Mouse (Mus musculus) myocyte (in vitro differentiated cells): ENCODE data around the gene Pkdcc. TPM values are rescaled to one million over a fixed set of nuclear protein-coding genes. Genes with fewer than 3 reads are reported as not detected.

ENCODE experiments used
- H3K27me3 ChIP-seq: one replicate; pipeline ENCODE4 v1.6.1; 2011; ENCODE audit not compliant: control insufficient read depth, insufficient read depth, insufficient read length
- H3K36me3 ChIP-seq: one replicate; pipeline ENCODE4 v1.6.1; 2011; ENCODE audit not compliant: control insufficient read depth, insufficient read depth
- H3K4me2 ChIP-seq: one replicate; pipeline ENCODE4 v1.6.1; 2011; ENCODE audit warnings: low read depth, control low read depth
- H3K4me3 ChIP-seq: one replicate; pipeline ENCODE4 v1.5.1; 2011; ENCODE audit warnings: mild to moderate bottlenecking, control low read depth, moderate library complexity
- H3K79me2 ChIP-seq: one replicate; pipeline ENCODE4 v1.6.1; 2011; ENCODE audit not compliant: control insufficient read depth, insufficient read depth
- H3ac ChIP-seq: one replicate; pipeline ENCODE4 v1.6.1; 2011; ENCODE audit not compliant: control insufficient read depth, insufficient read length
- CEBPB ChIP-seq: IDR thresholded peaks from 2 replicates; pipeline ENCODE4 v1.6.1; 2011; ENCODE audit warnings: mild to moderate bottlenecking, moderate library complexity; ENCODE audit not compliant: poor library complexity, insufficient read depth, severe bottlenecking
- E2F4 ChIP-seq: IDR thresholded peaks from one replicate; pipeline ENCODE4 v1.6.1; 2011; ENCODE audit warnings: mild to moderate bottlenecking, control low read depth, moderate library complexity; ENCODE audit not compliant: insufficient read depth
- MAX ChIP-seq: IDR thresholded peaks from one replicate; pipeline ENCODE4 v1.6.1; 2011; ENCODE audit warnings: low read depth, mild to moderate bottlenecking, control low read depth
- MYOD1 ChIP-seq, 3 experiments: IDR thresholded peaks; one replicate each; pipeline ENCODE4 v1.6.1; 2011; ENCODE audit warnings: control low read depth in 2 of 3, low read depth in 2 of 3, mild to moderate bottlenecking in 2 of 3, moderate library complexity in 1 of 3; ENCODE audit not compliant: insufficient read length in 2 of 3, control insufficient read depth in 1 of 3
- MYOG ChIP-seq, 3 experiments: IDR thresholded peaks; one replicate each; pipeline ENCODE4 v1.6.1; 2011; ENCODE audit warnings: control low read depth in 2 of 3, low read depth in 2 of 3, mild to moderate bottlenecking in 2 of 3; ENCODE audit not compliant: insufficient read length in 2 of 3, control insufficient read depth in 1 of 3, insufficient read depth in 1 of 3
- POLR2A ChIP-seq: IDR thresholded peaks from one replicate; pipeline ENCODE4 v1.6.1; 2011; ENCODE audit warnings: low read depth, mild to moderate bottlenecking, control low read depth, moderate library complexity; ENCODE audit not compliant: insufficient read length
- POLR2AphosphoS2 ChIP-seq: IDR thresholded peaks from one replicate; pipeline ENCODE4 v1.6.1; 2011; ENCODE audit warnings: low read depth, control low read depth; ENCODE audit not compliant: insufficient read length
- REST ChIP-seq: IDR thresholded peaks from one replicate; pipeline ENCODE4 v1.6.1; 2011; ENCODE audit warnings: mild to moderate bottlenecking, control low read depth, moderate library complexity; ENCODE audit not compliant: insufficient read depth, insufficient read length
- SRF ChIP-seq: IDR thresholded peaks from one replicate; pipeline ENCODE4 v1.6.1; 2011; ENCODE audit warnings: low read depth; ENCODE audit not compliant: control insufficient read depth, insufficient read length
- TCF12 ChIP-seq: IDR thresholded peaks from one replicate; pipeline ENCODE4 v1.6.1; 2011; ENCODE audit warnings: mild to moderate bottlenecking, control low read depth; ENCODE audit not compliant: poor library complexity, insufficient read depth, severe bottlenecking
- TCF3 ChIP-seq: IDR thresholded peaks from one replicate; pipeline ENCODE4 v1.6.1; 2011; ENCODE audit warnings: low read depth, control low read depth; ENCODE audit not compliant: insufficient read length
- USF1 ChIP-seq: IDR thresholded peaks from one replicate; pipeline ENCODE4 v1.6.1; 2011; ENCODE audit warnings: low read depth, mild to moderate bottlenecking, control low read depth, moderate library complexity
- polyA plus RNA-seq: library from polyadenylated mRNA; unstranded; fragments of >200 nt; fragmentation: generic; extraction: Trizol; gene quantifications from one replicate; pipeline ENCODE4 v1.2.1, GENCODE M21; 2012; ENCODE audit warnings: missing spikeins

Gene Pkdcc
- polyA plus RNA-seq, 1 experiment, result 14.1 TPM

DNA sequence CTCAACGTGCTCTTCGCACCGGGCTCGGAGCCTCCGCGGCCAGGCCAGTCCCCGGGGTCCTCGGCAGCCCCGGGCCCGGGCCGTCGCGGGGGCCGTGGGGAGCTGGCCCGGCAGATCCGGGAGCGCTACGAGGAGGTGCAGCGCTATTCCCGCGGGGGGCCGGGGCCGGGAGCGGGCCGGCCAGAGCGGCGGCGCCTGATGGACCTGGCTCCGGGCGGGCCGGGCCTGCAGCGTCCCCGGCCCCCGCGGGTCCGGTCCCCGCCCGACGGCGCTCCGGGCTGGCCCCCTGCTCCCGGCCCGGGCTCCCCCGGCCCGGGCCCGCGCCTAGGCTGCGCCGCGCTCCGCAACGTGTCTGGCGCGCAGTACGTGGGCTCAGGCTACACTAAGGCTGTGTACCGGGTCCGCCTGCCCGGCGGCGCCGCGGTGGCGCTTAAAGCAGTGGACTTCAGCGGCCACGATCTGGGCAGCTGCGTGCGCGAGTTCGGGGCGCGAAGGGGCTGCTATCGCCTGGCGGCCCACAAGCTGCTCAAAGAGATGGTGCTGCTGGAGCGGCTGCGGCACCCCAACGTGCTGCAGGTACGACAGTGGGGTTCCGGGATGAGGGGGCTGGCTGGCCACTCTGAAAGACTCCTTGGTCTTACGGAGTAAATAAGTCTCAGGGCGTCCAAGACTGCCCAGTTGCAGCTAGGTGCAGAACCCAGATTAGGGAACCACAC is 595 bp downstream of the Pkdcc start:
- no peaks in the 10 kb centered on the region for H3K36me3 ChIP-seq
- peak overlapping the region; percentile 28 for H3K4me3 ChIP-seq
- H3ac ChIP-seq, result peak overlapping the region; percentile 77
- peak overlapping the region; percentile 93 for H3K4me2 ChIP-seq
- no peaks in the 10 kb centered on the region for H3K27me3 ChIP-seq
- peaks cover 4% of the 10 kb centered on the region for H3K79me2 ChIP-seq
- peak in 1 of 3 experiments; percentile 6 for TF ChIP-seq MYOG (IDR thresholded peaks at IDR 0.05; ENCODE audit: control insufficient read depth in 1 of 3, insufficient read depth in 1 of 3, insufficient read length in 2 of 3, low read depth in 2 of 3)
- peak in 1 of 3 experiments; percentile 32 for TF ChIP-seq MYOD1 (IDR thresholded peaks at IDR 0.05; ENCODE audit: control insufficient read depth in 1 of 3, insufficient read length in 2 of 3, low read depth in 2 of 3)
- TF ChIP-seq TCF3, result no peak
- no peak for TF ChIP-seq E2F4

DNA sequence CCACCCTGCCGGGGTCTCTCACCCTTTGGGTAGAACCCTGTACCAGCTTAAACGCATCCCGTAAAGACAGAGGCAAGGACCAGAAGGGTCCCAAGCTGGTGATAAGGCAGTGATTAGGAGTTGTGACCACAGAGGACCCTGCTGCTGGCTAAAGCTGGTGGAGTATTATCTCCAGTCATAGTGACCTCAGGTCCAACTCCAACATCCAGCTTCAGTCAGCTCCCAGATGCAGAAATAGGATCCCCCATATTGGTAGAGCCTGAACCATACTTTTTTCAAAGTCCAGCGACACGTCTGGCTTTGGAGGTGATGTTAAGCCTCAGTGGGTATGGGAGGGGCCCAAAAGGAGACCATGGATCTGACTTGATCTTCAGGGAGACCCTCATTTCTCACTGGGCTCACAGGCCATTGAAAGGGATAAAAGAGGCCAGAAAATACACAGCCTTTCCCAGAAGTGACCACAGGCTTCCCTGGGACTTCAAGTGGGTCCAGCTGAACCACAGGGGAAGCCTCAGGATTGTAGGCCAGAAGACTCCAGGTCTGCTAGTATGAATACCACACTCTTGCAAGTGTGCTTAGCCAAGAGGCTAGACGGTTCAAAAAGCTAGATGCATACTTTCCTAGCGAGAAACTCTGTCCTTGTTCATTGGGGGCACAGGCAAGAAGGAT is 1.3 kb downstream of the Pkdcc start:
- TF ChIP-seq USF1 (no peak), TCF3 (no peak)
- H3K4me3 ChIP-seq, result peak overlapping the region; percentile 28

DNA sequence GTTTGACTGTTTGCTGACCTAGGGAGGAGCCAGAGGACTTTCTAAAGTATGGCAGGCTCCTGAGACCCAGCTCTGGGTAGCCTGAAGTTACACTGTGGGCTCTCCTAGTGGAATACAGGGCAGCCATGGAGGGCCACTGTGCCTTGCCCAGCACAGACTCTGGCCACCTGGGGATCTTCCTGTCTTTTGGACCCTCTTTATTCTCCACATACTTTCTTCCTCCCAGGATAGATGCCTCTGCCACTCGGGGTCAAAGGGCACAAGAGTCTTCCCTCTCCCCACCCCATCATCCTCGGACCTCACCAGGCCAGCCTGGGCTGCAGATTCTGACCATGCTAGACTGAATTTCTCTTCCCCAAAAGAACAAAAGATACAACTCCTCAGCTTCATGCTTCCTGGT is 3.1 kb downstream of the Pkdcc start:
- Histone ChIP-seq H3K4me2 (peak overlapping the region; percentile 93), H3K27me3 (no peaks in the 10 kb centered on the region), H3K4me3 (no peak overlapping the region), H3K79me2 (peaks cover 4% of the 10 kb centered on the region), H3K36me3 (no peaks in the 10 kb centered on the region), H3ac (no peak overlapping the region)
- no peak for TF ChIP-seq TCF12
- TF ChIP-seq MAX, result no peak

More for the DNA sequence above, 1.3 kb downstream of the Pkdcc start:
- Histone ChIP-seq H3ac (peak overlapping the region; percentile 77), H3K79me2 (peaks cover 4% of the 10 kb centered on the region), H3K27me3 (no peaks in the 10 kb centered on the region), H3K4me2 (peak overlapping the region; percentile 93), H3K36me3 (no peaks in the 10 kb centered on the region)

DNA sequence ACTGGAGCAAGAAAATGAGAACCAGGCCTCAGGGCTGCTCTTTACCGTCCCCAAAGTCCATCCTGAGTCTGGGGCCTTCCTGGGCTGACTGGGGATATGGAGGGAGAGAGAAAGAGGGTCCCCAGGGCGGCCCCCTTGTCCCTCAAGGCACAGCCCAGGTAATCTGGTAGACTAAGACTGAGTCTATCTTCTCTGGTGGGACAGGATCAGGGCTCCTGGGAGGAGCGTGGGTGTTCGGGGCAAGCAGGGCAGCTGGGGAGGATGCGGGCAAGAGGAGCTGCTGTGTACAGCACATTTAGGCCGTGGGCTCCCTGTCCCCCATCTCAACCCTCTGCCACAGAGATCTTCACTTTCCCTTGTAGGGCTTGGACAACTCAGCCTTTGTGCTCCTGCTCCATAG is 3.6 kb downstream of the Pkdcc start:
- Histone ChIP-seq H3K4me3 (no peak overlapping the region), H3K36me3 (no peaks in the 10 kb centered on the region), H3K27me3 (no peaks in the 10 kb centered on the region), H3K79me2 (peaks cover 4% of the 10 kb centered on the region), H3K4me2 (no peak overlapping the region), H3ac (no peak overlapping the region)
- no peak for TF ChIP-seq USF1
- TF ChIP-seq POLR2A, result no peak

DNA sequence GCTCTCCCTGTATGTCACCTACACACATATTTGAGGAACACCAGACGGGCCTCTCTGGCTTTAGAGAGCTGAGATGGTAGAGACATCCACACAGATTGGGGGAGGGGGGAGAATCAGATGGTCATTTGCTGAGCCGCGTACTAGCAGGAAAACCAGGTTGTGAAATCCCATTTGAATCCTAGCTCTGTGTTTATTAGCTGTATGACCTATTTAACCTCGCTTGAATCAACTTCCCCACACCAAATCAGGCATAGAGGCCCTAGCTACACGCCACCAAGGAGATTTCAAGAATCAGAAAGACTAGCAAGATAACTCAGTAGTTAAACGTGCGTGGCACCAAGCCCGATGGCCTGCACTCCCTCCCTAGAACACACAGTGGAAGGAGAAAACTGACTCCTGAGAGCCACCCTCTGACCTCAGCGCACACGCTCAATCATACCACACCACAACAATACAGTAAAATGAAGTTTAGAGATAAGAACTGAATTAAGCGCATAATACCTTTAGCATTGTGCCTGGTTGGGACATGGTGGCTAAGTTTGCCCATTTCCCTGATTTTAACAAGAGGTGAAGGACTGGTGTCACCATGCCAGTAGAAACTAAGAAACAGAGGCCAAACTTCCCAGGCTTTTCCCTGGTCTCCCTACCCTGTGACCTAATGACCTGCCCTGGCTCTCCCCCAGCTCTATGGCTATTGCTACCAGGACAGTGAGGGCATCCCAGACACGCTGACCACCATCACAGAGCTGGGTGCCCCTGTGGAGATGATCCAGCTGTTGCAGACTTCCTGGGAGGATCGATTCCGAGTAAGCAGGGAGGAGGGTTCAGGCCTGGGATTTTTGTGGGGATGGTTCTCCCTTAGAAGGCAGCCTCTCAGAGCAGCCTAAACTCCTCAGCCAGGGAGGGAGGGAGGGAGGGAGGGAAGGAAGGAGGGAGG is 4.5 kb downstream of the Pkdcc start:
- Histone ChIP-seq H3K27me3 (no peaks in the 10 kb centered on the region), H3ac (no peak overlapping the region), H3K36me3 (no peaks in the 10 kb centered on the region), H3K79me2 (peaks cover 4% of the 10 kb centered on the region), H3K4me3 (no peak overlapping the region), H3K4me2 (peak overlapping the region; percentile 6)
- TF ChIP-seq SRF, result no peak
- TF ChIP-seq E2F4, result no peak
- TF ChIP-seq POLR2A, result no peak
- no peak for TF ChIP-seq REST
- no peak for TF ChIP-seq MYOG (IDR thresholded peaks at IDR 0.05; ENCODE audit: control insufficient read depth in 1 of 3, insufficient read depth in 1 of 3, insufficient read length in 2 of 3, low read depth in 2 of 3)
- no peak for TF ChIP-seq CEBPB
- no peak for TF ChIP-seq POLR2AphosphoS2
- TF ChIP-seq MAX, result no peak
- no peak for TF ChIP-seq TCF3
